Mouse (Mus musculus) gastrocnemius, postnatal 14 days (tissue): ENCODE data around the gene Brca2. TPM values are rescaled to one million over a fixed set of nuclear protein-coding genes. Genes with fewer than 3 reads are reported as not detected.

Experiments used
- DNase-seq: peaks from one replicate; pipeline ENCODE4 v3.0.0; 2021; ENCODE audit warnings: mixed read lengths
- intact Hi-C: fragments of 180-260 bp; cut with DNase I; formaldehyde crosslinking; loops from one replicate; pipeline ENCODE4 v1.15.1; 2025; ENCODE audit warnings: low total_unique reads
- total RNA-seq, 2 experiments: library from RNA; stranded (reverse); gene quantifications; 2 replicates each; pipeline ENCODE4 v1.2.3; 2021

The Brca2 gene
- total RNA-seq, 2 experiments from 2014 or later: 2.7 to 3.1 TPM

DNA sequence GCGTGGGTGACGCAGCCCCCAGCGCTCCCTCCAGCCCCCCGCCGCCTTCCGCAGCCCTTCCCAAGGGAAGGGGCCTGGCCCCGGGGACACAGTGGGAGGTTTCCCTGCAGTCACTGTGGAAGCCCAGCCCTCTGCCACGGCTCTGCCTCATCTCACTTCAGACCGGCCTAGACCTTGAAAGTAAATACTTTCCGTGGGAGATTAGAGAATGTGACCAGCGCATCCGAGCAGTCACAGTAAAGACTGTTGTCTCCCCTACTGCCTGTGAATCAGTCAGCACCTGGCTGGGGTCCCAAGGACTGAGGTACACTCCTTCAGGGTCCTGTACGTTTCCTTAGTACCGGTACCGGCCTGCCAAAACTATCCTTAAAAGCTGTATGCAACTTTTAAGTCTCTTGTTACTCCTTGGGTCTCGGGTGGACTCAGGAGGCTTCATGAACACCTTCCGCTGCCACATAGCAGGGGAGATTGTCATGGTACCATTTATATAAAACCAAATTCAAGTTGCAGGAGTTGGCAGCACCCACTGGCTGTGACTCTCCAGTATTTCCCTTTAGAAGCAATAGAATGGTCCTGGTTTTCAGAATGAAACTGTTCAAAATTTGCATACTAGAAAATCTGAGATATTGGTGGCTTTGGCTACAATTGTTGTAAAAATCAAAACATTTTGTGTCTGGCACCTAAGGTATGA lies 72.4 kb downstream of the Brca2 start:
- no peak for DNase-seq
- intact Hi-C loops: no loop called here

DNA sequence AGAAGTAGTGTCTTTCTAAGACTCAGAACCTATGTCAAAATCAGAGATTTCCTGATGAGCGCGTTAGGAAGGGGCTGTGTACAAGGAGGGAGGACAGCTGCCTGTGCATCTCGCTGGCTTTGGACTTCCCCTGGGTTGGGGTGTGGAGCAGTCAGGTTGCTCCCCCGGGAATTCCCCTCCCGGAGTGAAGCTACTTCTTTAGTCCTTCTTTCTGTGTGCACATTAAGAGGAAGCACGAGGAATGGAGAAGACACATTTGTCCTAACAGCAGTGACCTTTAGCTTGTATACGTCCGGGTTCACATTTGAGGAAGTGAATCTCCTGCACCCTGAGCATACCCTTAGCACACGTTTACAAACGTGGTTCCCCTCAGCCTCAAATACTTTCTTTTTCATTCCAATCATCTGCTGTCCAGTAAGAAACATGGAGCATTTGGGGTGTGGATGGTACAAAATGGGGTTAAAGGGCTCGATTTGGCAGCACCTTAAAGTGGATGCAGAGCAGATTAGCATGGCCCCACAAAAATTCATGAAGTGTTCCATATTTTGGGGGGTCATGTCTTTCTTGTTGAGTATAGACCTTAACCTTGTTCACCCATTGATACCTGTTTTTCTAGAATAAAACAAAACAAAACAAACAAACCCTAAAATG lies 73.1 kb downstream of the Brca2 start:
- no peak for DNase-seq
- intact Hi-C loops: no loop called here

DNA sequence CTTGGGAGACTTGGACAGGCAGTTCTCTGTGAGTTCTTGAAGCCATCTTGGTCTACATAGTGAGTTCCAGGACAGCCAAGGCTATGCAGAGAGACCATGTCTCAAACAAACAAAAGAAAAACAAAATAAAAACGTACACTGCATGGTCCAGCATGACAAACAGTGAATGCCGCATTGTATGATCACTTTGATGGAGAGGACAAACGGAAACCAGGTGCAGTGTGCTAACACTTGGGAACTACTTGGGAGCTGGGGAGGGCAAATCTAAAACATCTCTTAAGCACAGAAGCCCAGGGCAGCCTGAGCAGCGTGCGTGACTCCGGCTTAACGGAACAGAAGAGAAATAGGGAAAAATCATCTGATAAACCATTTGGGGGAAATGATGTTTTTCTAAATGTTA lies 74.7 kb downstream of the Brca2 start, which contains the start of gene N4bp2l1:
Gene N4bp2l1, minus strand, starts transcription at position 101 of the 400 bp plus-strand sequence.
- no peak for DNase-seq
- intact Hi-C loops: no loop called here

DNA sequence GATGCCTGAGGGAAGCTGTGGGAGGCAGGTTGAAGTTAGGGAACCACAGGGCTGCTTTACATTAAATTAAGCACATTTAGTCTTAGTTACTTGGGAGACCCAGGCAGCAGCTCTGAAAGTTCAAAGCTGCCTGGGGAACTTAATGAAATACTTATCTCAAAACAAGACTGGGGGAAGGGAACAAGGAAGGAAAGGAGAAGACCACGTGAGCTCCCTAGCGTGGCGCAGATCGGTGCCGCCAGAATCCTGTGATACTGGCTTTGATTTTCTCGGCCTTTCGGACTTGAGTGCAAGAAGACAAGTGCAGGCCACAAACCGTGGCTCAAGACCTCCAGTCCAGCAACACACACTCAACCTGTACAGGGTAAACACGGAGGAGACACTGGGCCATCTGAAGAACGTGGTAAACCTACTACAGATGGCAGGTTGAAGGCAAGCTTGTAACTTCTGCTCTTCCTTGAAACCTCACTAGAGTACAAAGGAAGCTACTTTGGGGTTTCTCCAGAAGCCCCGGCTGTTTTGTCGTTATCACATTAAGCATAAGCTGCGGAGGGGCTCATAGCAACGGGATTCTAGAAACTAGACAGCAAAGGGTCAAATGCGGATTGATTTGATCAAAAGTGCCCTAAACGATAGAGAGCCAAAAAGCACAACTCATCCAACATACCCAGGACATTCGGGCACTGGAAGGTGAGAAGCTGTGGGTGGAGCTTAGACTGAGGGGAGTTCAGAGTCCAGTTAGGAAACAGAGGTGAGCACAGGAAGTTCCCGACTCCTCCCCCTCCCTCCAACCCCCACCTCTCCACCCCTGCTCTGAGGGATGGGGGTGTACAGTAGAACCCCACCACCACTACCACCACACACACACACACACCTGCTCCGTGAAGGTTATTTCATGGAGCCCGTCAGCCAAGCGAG lies 76.0 kb downstream of the Brca2 start:
- DNase-seq: no peak
- intact Hi-C loops: no loop called here

DNA sequence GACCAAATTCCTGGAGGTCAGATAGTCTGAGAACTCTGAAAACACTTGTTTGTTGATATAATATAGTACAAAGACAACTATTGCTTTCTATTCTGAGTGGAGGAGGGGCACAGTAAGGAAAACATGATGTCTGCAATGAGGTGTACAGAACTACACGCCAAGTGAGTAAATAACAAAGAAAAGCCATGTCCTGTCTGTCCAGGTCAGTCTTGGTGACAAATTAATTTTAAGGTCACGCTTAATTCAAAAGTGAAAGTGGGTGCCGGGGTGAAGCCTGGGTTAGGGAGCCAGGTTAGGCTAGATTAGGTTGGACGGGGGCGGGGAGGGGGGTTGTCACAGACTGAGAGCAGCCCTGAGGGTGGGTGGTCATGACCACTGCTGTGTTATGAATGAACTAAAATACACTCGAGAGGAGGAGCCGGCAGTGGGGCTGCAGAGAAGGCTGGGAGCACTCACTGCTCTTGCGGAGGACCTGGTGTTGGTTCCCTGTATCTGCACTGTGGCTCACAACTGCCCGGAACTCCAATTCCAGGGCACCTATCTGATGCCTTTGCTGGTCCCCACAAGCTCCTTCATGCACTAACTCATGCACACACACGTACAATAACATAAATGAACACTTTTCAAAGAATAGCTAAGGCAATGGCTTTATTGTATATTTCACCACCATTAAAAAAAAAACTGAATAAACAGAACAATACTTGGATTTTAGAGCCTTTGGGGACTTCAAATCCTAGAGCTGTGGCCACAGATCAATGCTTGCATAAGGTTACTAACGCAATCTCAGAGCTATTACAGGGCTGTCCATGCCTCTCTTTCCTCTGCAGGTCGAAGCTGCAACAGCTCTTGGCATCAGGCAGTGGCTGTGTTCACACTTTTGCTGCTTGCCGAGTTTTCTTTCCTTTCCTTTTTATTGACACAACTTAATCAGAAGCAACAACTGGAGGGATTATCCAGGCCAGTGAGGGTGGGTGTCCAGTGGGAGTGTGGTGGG lies 77.2 kb downstream of the Brca2 start:
- intact Hi-C loops: no loop called here

DNA sequence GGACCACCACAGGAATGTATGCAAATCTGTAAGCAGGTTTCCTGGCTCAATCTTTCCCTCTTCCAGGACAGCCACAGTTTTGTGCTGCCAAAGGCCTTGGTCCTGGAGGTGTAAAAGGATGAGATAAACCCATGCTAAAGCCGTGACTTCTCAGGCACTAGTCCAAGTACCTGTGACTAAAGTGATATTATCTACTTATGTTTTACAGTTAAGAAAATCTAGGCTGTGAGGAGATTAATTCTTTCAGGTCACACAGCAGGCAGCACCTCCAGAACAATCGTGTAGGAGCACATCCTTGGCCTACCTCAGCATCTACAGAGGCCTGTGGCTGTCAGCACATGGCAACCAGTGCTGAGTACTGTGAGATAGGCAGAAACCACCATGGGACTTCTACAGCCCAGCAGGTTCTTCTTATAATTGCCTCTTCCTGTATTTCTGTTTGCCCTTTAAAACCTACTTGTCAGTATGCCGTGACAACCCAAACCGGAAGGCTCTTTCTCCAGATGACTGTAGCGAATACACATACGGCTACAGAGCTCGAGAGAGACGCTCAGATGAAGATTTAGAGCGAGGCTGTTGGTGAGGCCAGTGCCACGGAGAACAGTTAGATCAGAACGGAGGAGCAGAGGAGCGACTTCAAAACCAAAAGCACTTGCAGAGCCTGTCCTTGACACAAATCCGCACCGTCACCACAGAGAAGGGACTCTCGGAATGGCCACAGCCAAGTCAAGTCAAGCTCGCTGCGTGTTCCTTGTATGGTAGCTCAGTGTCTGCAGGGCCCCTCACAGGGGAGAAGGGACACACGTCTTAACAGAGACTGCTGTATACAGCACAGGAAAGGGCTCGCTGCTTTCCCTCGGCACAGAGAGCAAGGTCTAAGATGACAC lies 78.4 kb downstream of the Brca2 start:
- DNase-seq: no peak
- intact Hi-C loops: no loop called here

More for the DNA sequence above, 77.2 kb downstream of the Brca2 start:
- DNase-seq: no peak

DNA sequence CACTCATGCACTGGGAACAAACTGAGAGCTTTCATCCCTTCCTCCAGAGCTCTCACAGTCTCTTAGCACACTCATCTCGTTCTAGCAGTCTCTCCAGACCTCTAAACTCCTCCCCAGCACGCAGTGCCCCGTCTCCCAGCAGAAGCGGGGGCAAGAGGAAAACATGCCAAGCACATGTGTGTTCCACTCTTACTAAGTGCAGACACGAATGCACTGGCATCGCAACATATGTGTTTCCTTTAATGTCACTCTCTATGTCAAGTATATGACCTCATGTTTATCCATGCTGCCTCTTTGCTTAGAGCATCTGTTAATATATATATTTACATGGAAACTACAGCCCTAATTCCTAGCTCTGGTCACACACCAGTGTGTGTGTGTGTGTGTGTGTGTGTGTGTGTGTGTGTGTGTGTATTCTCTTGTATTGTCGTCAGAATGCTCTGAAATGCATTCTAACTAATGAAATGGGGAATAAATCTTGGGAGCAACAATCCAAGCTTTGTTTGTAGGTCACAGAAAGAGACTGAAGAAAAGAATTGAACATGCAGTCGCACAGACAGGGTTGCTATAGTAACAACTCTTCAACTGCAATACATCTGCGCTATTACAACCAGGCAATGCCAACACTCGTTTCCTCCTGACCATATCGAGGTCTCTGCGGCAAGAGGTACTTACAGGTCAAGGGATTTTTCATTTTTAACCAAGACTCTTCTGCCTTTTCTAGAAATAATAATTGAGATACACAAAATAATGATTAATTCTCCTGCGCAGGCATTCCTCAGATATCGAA lies 79.2 kb downstream of the Brca2 start:
- DNase-seq: no peak
- intact Hi-C loops: no loop called here

DNA sequence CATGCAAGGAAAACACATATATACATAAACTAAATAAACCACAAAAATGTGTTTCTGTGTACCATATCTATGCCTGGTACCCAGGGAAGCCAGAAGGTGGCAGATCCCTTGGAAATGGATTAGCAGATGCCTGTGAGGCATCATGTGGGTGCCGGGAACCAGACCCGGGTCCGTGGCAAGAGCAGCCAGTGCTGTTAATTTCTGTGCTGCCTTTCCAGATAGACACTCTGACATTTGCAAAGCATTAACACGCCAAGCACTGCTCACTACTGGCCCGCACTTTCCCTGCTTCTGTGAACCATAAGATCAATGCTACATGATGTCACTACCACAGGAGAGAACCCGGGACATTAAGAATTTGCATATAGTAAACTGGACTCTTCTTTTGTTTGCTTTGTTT lies 83.7 kb downstream of the Brca2 start:
- intact Hi-C loops: no loop called here
- no peak for DNase-seq

DNA sequence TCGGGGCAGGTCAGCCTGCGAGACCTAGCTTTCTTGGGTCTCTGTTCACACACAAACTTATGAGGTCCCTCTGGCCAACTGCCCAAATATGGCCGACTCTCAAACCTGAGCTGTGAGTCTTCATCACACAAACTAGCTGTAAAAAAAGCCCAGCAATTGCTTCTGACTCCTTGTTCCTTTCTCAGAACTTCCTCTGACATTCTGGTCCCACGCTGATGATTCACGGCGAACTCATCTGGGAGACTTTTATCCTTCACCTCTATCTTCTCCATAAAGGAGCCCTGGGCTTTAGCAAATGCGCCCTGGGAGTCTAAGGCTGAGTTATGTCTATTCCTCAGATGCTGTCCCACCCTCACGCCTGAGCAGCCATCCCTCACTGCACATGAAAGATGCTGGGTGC lies 85.2 kb downstream of the Brca2 start:
- no peak for DNase-seq
- intact Hi-C loops: no loop called here

DNA sequence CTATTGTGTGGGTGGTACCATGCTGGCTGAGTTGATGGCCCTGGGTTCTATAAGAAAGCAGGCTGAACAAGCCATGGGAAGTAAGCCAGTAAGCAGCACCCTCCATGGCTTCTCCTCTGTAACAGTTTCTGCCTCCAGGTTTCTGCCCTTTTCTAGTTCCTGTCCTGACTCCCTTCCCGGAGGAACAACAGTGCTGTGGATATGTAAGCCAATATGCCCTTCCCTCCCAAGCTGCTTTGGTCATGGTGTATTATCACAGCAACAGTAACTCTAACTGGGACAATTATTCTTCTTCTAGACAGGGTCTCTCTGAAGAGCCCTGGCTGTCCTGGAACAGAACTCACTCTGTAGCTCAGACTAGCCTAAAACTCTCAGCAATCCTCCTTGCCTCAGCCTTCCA lies 88.7 kb downstream of the Brca2 start:
- intact Hi-C loops: no loop called here
- DNase-seq: no peak

DNA sequence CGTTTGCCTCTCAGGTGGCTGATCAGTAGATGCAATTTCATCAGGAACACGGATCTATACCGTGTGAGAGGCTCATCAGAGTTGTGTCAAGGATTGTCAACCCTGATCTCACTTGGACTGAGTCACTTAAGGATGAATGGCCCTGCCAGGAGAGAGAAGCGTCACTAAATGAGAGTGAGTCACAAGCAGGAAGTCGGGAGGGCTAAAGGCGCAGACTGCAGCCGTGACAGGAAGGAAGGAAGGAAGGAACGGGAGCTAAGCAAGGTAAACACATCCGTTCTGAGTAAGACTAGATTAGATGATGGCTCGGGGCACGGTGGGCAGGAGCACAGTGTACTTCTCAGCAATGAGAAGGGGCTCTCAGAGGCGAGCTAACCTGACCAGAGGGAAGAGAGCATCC lies 89.3 kb downstream of the Brca2 start:
- DNase-seq: no peak
- intact Hi-C loops: no loop called here

DNA sequence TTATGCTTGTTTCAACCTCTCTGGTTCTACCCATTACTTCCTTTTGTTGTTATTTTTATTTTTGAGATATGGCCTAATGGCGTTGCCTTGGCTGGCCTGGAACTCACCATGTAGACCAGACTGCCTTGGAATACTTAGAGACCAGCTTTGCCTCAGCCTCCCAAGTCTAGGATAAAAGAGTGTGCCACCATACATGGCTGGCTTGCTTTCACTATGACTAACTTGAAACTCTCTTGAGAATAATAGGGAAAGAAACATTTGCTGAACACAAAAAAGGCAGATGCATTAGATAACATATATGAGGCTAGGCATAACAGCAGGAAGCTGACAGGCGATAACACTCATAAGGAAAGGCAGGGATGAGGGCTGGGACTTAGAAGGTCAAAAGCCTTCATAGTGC lies 91.6 kb downstream of the Brca2 start:
- DNase-seq: no peak
- intact Hi-C loops: no loop called here

DNA sequence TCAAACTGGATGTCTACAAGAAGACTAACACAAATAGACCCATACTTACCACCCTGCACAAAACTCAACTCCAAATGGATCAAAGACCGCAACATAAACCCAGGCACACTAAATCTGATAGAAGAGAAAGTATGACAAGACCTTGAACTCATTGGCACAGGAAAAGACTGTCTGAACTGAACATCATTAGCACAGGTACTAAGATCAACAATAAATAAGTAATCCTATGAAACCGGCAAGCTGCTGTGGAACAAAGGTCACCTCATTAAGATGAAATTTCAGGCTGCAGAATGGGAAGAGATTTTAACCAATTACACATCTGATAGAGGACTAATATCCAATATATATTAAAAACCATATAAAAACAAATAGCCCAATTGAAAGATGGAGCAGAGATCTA lies 93.8 kb downstream of the Brca2 start:
- DNase-seq: no peak

DNA sequence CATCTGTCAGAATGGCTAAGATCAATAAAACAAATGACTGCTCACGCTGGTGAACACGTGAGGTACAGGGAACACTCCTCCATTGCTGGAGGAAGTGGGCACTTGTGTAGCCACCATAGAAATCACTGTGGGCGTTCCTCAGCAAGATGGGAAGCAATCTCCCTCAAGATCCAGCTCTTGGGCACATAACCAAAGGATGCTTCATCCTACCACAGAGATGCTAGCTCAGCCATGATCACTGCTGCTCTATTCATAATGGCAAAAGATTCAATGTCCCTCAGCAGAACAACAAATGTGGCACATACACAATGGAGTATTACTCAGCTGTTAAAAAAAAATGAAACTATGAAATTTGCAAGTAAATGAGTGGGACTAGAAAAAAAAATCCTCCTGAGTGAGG lies 94.3 kb downstream of the Brca2 start:
- no peak for DNase-seq
- intact Hi-C loops: no loop called here

More for the DNA sequence above, 93.8 kb downstream of the Brca2 start:
- intact Hi-C loops: no loop called here

DNA sequence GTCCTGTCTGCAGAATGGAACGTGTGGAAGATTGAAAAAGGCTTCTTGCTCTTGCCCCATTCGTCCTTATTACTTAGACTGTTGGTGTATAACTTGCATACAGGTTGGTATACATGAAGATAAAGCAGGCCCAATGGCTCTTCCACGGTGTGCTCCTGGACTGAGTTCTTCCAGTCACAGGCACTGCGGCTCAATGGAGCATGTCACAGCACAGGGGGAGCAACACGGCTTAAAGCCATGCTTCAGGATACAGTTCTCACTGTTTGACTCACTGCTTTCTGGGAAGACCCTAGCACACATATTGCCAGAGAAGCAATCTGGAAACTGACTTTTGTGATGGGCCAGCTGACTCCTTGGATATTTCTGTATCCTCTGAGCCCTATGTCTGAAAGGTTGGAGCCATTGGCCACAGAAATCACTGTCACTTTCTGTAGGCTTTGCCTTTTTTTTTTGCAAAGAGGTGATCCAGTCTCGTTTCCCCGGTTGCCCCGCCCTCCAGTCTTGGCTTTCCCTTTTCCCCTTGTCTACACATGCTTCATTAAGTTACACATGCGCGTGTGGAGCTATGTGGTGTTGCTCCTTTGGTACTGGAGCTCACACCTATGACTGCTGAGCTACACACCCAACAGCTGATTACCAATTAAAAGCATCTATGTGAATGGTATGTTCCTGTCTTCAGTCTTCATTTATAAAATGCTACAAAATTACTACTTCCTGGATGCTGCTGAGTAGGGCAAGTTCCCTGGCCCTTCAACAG lies 96.3 kb downstream of the Brca2 start:
- intact Hi-C loops: no loop called here

More for the DNA sequence above, 96.3 kb downstream of the Brca2 start:
- DNase-seq: no peak
